Mouse (Mus musculus) CH12.LX (cell line): ENCODE measurements around the gene Prph. TPM values are rescaled to one million over a fixed set of nuclear protein-coding genes. Genes with fewer than 3 reads are reported as not detected.

Source experiments
- DNase-seq: peaks from one replicate; pipeline ENCODE4 v3.0.0-alpha.2; 2013; ENCODE audit errors: extremely low read depth
- H3K27ac ChIP-seq: 2 replicates; pipeline ENCODE4 v1.5.1; 2012; ENCODE audit warnings: low read depth, mild to moderate bottlenecking, control low read depth, moderate library complexity; ENCODE audit not compliant: insufficient read depth
- H3K27me3 ChIP-seq: replicated peaks from 2 replicates; pipeline ENCODE3; 2012; ENCODE audit warnings: inconsistent platforms
- H3K36me3 ChIP-seq, 2 experiments: replicated peaks in 1 of 2; 2 replicates each; pipeline versions ENCODE3 to v1.6.1; 2012; ENCODE audit warnings: inconsistent platforms in 1 of 2, low read length in 1 of 2, mild to moderate bottlenecking in 1 of 2, mixed read lengths in 1 of 2, moderate library complexity in 1 of 2; ENCODE audit not compliant: control insufficient read depth in 1 of 2, insufficient read depth in 1 of 2
- H3K4me1 ChIP-seq, 2 experiments: 2 replicates each; pipeline ENCODE4 v1.6.1; 2012; ENCODE audit warnings: inconsistent platforms in 1 of 2, moderate library complexity in 1 of 2; ENCODE audit not compliant: insufficient read depth in 2 of 2, control insufficient read depth in 1 of 2
- H3K4me2 ChIP-seq: 2 replicates; pipeline ENCODE4 v1.6.1; 2012; ENCODE audit warnings: low read depth, mild to moderate bottlenecking, control low read depth; ENCODE audit not compliant: poor library complexity, insufficient read depth, severe bottlenecking
- H3K4me3 ChIP-seq, 3 experiments: fragments of 150-350 bp in 1 of 3; sonication (generic) in 1 of 3; replicated peaks in 1 of 3; 2 replicates each; pipeline versions ENCODE3 to v1.5.1; 2011 to 2012; ENCODE audit warnings: low read depth in 2 of 3, low read length in 2 of 3, mild to moderate bottlenecking in 2 of 3, moderate library complexity in 2 of 3, control low read depth in 1 of 3, improper control_type of control experiment in 1 of 3, inconsistent platforms in 1 of 3, mixed read lengths in 1 of 3; ENCODE audit not compliant: poor library complexity in 1 of 3
- H3K79me2 ChIP-seq: replicated peaks from 2 replicates; pipeline ENCODE4 v1.6.1; 2012; ENCODE audit warnings: mild to moderate bottlenecking, moderate library complexity; ENCODE audit not compliant: control insufficient read depth, poor library complexity, insufficient read depth, severe bottlenecking; ENCODE audit errors: extremely low read depth
- H3K9ac ChIP-seq: 2 replicates; pipeline ENCODE4 v1.6.1; 2012; ENCODE audit warnings: low read depth, mild to moderate bottlenecking, control low read depth, moderate library complexity; ENCODE audit not compliant: insufficient read depth
- H3K9me3 ChIP-seq: replicated peaks from 2 replicates; pipeline ENCODE3; 2012; ENCODE audit warnings: low read length, inconsistent platforms, mixed read lengths
- CHD1 ChIP-seq: IDR thresholded peaks from 2 replicates; pipeline ENCODE4 v1.6.1; 2012; ENCODE audit warnings: low read depth, low read length, improper control_type of control experiment, inconsistent platforms
- E2F4 ChIP-seq: IDR thresholded peaks from 2 replicates; pipeline ENCODE4 v1.6.1; 2011; ENCODE audit warnings: low read depth, low read length, improper control_type of control experiment; ENCODE audit not compliant: insufficient replicate concordance
- ELF1 ChIP-seq: IDR thresholded peaks from 2 replicates; pipeline ENCODE4 v1.6.1; 2014; ENCODE audit warnings: low read depth, mild to moderate bottlenecking, inconsistent platforms, low read length, improper control_type of control experiment
- EP300 ChIP-seq: IDR thresholded peaks from 2 replicates; pipeline ENCODE4 v1.6.1; 2011; ENCODE audit warnings: low read length, improper control_type of control experiment
- IRF4 ChIP-seq: IDR thresholded peaks from 2 replicates; pipeline ENCODE4 v1.6.1; 2014; ENCODE audit warnings: low read depth, mild to moderate bottlenecking, inconsistent platforms, low read length, improper control_type of control experiment
- JUN ChIP-seq: IDR thresholded peaks from 2 replicates; pipeline ENCODE4 v1.6.1; 2011; ENCODE audit warnings: low read depth, mild to moderate bottlenecking, low read length, improper control_type of control experiment, moderate library complexity; ENCODE audit not compliant: insufficient read depth
- KAT2A ChIP-seq: IDR thresholded peaks from 2 replicates; pipeline ENCODE4 v1.6.1; 2012; ENCODE audit warnings: low read length, improper control_type of control experiment, inconsistent platforms; ENCODE audit not compliant: insufficient replicate concordance
- MAFK ChIP-seq: IDR thresholded peaks from 2 replicates; pipeline ENCODE4 v1.6.1; 2011; ENCODE audit warnings: low read length, improper control_type of control experiment; ENCODE audit not compliant: insufficient replicate concordance
- MAZ ChIP-seq: IDR thresholded peaks from 2 replicates; pipeline ENCODE4 v1.6.1; 2012; ENCODE audit warnings: low read depth, mild to moderate bottlenecking, inconsistent platforms, low read length, improper control_type of control experiment, moderate library complexity
- MEF2A ChIP-seq: IDR thresholded peaks from 2 replicates; pipeline ENCODE4 v1.6.1; 2014; ENCODE audit warnings: low read depth, mild to moderate bottlenecking, inconsistent platforms, low read length, improper control_type of control experiment, borderline replicate concordance
- NRF1 ChIP-seq: IDR thresholded peaks from 2 replicates; pipeline ENCODE4 v1.6.1; 2014; ENCODE audit warnings: low read depth, mild to moderate bottlenecking, inconsistent platforms, low read length, improper control_type of control experiment, moderate library complexity
- POLR2AphosphoS2 ChIP-seq: IDR thresholded peaks from 2 replicates; pipeline ENCODE4 v1.6.1; 2011; ENCODE audit warnings: low read depth, low read length, improper control_type of control experiment
- RAD21 ChIP-seq: IDR thresholded peaks from 2 replicates; pipeline ENCODE4 v1.6.1; 2011; ENCODE audit warnings: low read depth, mild to moderate bottlenecking, low read length, improper control_type of control experiment, moderate library complexity
- RCOR1 ChIP-seq: conservative IDR thresholded peaks from 2 replicates; pipeline ENCODE4 v1.6.1; 2012; ENCODE audit warnings: low read depth, mild to moderate bottlenecking, inconsistent platforms, low read length, improper control_type of control experiment
- TBP ChIP-seq: conservative IDR thresholded peaks from 2 replicates; pipeline ENCODE4 v1.6.1; 2011; ENCODE audit warnings: low read depth, low read length, improper control_type of control experiment
- USF1 ChIP-seq: IDR thresholded peaks from 2 replicates; pipeline ENCODE4 v1.6.1; 2014; ENCODE audit warnings: low read depth, mild to moderate bottlenecking, inconsistent platforms, low read length, improper control_type of control experiment
- USF2 ChIP-seq: conservative IDR thresholded peaks from 2 replicates; pipeline ENCODE4 v1.6.1; 2011; ENCODE audit warnings: low read depth, low read length, improper control_type of control experiment
- ZKSCAN1 ChIP-seq: IDR thresholded peaks from 2 replicates; pipeline ENCODE4 v1.6.1; 2012; ENCODE audit warnings: low read depth, inconsistent platforms, low read length, improper control_type of control experiment, borderline replicate concordance
- ZMIZ1 ChIP-seq: IDR thresholded peaks from 2 replicates; pipeline ENCODE4 v1.6.1; 2012; ENCODE audit warnings: low read depth, mild to moderate bottlenecking, inconsistent platforms, low read length, improper control_type of control experiment
- dilution Hi-C: fragments of 300-500 bp; cut with MboI; formaldehyde crosslinking; loops from 2 replicates; pipeline ENCODE4 v1.14.3; 2020; ENCODE audit warnings: low sequenced_read_pairs; ENCODE audit not compliant: extremely low pct_unique_long_range_greater_than_20kb, extremely low pct_ligation_motif_present
- in situ Hi-C: fragments of 300-500 bp; cut with MboI; formaldehyde crosslinking; loops from 3 replicates; pipeline ENCODE4 v1.14.3; 2019; ENCODE audit warnings: low sequenced_read_pairs, low pct_ligation_motif_present, low pct_unique_long_range_greater_than_20kb, mixed read lengths
- polyA plus RNA-seq: library from polyadenylated mRNA; unstranded; fragments of >175 nt; gene quantifications from 2 replicates; pipeline ENCODE4 v1.2.1, GENCODE M21; 2012; ENCODE audit warnings: low read depth; ENCODE audit not compliant: insufficient read length
- total RNA-seq, 2 experiments: library from RNA; depleted of rRNA; stranded (reverse); fragments of 300-350 nt in 1 of 2; fragments of >200 nt in 1 of 2; gene quantifications; 2 replicates each; pipeline ENCODE4 v1.2.3; 2012 to 2014

The Prph gene
- total and polyA plus RNA-seq, 3 experiments = 0.12 TPM; not detected in 2

GRCm38 (mm10) chr15:99017986-99018385 lies 37.0 kb upstream of the Prph start:
- H3K79me2 ChIP-seq = no peaks in the 10 kb centered on the region
- TF ChIP-seq USF2 = no peak
- TF ChIP-seq ZMIZ1 = no peak
- TF ChIP-seq NRF1 = no peak
- TF ChIP-seq POLR2AphosphoS2 = no peak
- no peak for TF ChIP-seq TBP
- no peak for TF ChIP-seq ELF1
- TF ChIP-seq MAZ = no peak
- no peak for TF ChIP-seq CHD1
- TF ChIP-seq MAFK = no peak
- TF ChIP-seq MEF2A = no peak
- no peak for TF ChIP-seq IRF4
- TF ChIP-seq, all 38 proteins: peak for 0
- dilution Hi-C loops (no loop called here), in situ Hi-C loops (no loop called here)
- peaks cover 0 to 9% of the 10 kb centered on the region in 2 experiments; a peak in 2 of 4 replicates for H3K4me1 ChIP-seq
- DNase-seq = no peak
- H3K4me3 ChIP-seq = no peak overlapping the region
- H3K9ac ChIP-seq = no peak overlapping the region
- peaks cover 3% of the 10 kb centered on the region for H3K9me3 ChIP-seq
- no peak overlapping the region for H3K4me2 ChIP-seq
- no peaks in the 10 kb centered on the region for H3K27me3 ChIP-seq
- H3K27ac ChIP-seq = no peak overlapping the region
- no peaks in the 10 kb centered on the region for H3K36me3 ChIP-seq

- in situ Hi-C loops (no loop called here), dilution Hi-C loops (no loop called here)
- no peaks in the 10 kb centered on the region for H3K36me3 ChIP-seq
- H3K4me1 ChIP-seq = peaks cover 0 to 9% of the 10 kb centered on the region in 2 experiments; a peak in 2 of 4 replicates
- no peak for TF ChIP-seq KAT2A
- no peak for TF ChIP-seq RCOR1
- no peak for TF ChIP-seq NRF1
- no peak for TF ChIP-seq ZKSCAN1
- TF ChIP-seq MAZ = no peak
- TF ChIP-seq EP300 = no peak
- no peak for TF ChIP-seq USF1
- TF ChIP-seq E2F4 = no peak
- TF ChIP-seq POLR2AphosphoS2 = no peak
- TF ChIP-seq IRF4 = no peak
- TF ChIP-seq JUN = no peak
- no peak for TF ChIP-seq RAD21
- H3K9ac ChIP-seq = no peak overlapping the region
- peaks cover 3% of the 10 kb centered on the region for H3K9me3 ChIP-seq
- H3K27me3 ChIP-seq = no peaks in the 10 kb centered on the region
- DNase-seq = no peak
- no peaks in the 10 kb centered on the region for H3K79me2 ChIP-seq
- H3K4me3 ChIP-seq = no peak overlapping the region
- no peak overlapping the region for H3K4me2 ChIP-seq
- H3K27ac ChIP-seq = no peak overlapping the region
Measured at GRCm38 (mm10) chr15:99018630-99019029, 36.3 kb upstream of the Prph start.
